Mouse (Mus musculus) liver, adult 2 months (tissue): ENCODE data around the gene Ercc8.

Experiments used
- CTCF ChIP-seq: fragments of 200-500 bp; IDR thresholded peaks from 2 replicates; pipeline ENCODE4 v1.5.1; 2011; ENCODE audit warnings: low read depth, low read length, control low read depth
- POLR2A ChIP-seq: fragments of 200-500 bp; IDR thresholded peaks from 2 replicates; pipeline ENCODE4 v1.6.1; 2011; ENCODE audit warnings: low read length, control low read depth; ENCODE audit not compliant: insufficient read depth; ENCODE audit errors: extremely low read depth

DNA sequence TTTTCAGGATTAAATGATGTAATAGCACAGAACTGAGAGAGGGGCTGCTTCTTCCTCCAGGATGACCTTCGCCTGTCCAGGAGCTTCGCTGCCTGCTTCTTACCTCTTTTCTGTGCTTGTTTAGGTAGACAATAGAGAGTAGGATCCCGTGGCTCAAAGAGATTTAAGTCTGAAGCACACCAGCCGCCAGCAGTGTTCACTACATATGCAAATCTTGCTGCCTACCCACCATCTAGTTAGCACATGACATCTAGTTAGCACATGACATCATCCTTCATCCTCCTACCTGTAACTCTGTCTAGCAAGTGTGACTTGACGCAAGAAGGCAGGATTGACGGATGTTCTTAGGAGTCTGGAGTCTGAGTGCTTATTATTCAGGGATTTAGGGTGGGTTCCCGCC lies 61.2 kb downstream of the Ercc8 start:
- TF ChIP-seq CTCF (no peak), POLR2A (no peak)
